Mouse (Mus musculus): ENCODE measurements at regions not wholly inside any gene's neighbourhood (a gene's known extent, or its start where the extent isn't known, plus 50 kb on each side); places are given as distances from the start of the nearest gene placed in this dataset.

GRCm38 (mm10) chr2:133455484-133456170 lies 96.3 kb upstream of the Bmp2 start:
- TF ChIP-seq USF1 (IDR thresholded peaks at IDR 0.05; ENCODE audit: low read depth) (no peak), CTCF (IDR thresholded peaks at IDR 0.05; ENCODE audit: control insufficient read depth, insufficient read depth, insufficient read length) (no peak), CEBPB (IDR thresholded peaks at IDR 0.05; ENCODE audit: low read depth) (no peak), MAX (IDR thresholded peaks at IDR 0.05) (no peak)
